Comparison of ENCODE assay signal across 12 mouse cellular contexts in the genomic region with DNA sequence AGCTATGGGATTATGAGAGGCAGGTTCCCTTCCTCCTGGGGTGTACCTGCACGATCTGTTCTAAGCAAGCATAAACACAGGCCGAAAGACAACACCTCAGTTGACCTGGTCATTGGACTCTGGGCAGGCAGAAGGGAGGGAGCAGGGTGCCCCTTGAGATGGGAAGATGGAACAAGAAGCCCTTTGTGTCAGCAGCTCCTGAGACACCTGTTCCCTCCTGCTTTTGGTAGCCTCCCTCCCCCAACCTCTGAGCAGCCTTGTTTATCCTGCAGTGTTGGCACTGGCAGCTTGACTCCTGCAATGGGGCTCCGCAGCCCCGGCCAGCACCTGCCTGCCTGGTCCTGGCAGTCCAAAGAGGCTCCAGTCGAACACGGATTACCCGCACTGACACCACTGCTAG. TPM values are rescaled to one million over a fixed set of nuclear protein-coding genes. Genes with fewer than 3 reads are reported as not detected.
DNase-seq lines count a peak whose midpoint lies in the region; ATAC-seq and TF ChIP-seq lines count a peak whose summit lies in the region.
"Had no signal": no experiment of that assay in that cellular context is flagged by ENCODE, and none has a peak within 500 bp of the region (broad histone marks: within the 10 kb centered on the region; RNA-seq: fewer than 3 reads in every experiment).

No protein-coding gene starts in this region.

- no peaks in the 10 kb centered on the region for H3K9me3 ChIP-seq in lung, postnatal 0 days (ENCODE audit: low read length)
- no peaks in the 10 kb centered on the region for H3K9me3 ChIP-seq in kidney, embryonic 15.5 days (replicated peaks)
- H3K9me3 ChIP-seq in stomach, embryonic 15.5 days: no peaks in the 10 kb centered on the region

- ATAC-seq in lung, postnatal 0 days: no peak
- ATAC-seq in kidney, embryonic 15.5 days (replicated peaks; ENCODE audit: low FRiP score): no peak
- ATAC-seq in stomach, embryonic 15.5 days (ENCODE audit: insufficient read depth, low FRiP score, low read depth): no peak

- no peak overlapping the region for H3K4me3 ChIP-seq in lung, postnatal 0 days (ENCODE audit: low read depth, low read length)
- no peak overlapping the region for H3K4me3 ChIP-seq in kidney, embryonic 15.5 days (replicated peaks)
- H3K4me3 ChIP-seq in stomach, embryonic 15.5 days (replicated peaks): no peak overlapping the region

- H3K36me3 ChIP-seq in lung, postnatal 0 days (ENCODE audit: insufficient read depth, low read length): no peaks in the 10 kb centered on the region
- H3K36me3 ChIP-seq in kidney, embryonic 15.5 days: 0 out of 2 replicates have a peak, but pooled peaks cover 4% of the 10 kb centered on the region
- H3K36me3 ChIP-seq in stomach, embryonic 15.5 days: no peaks in the 10 kb centered on the region

- H3K4me1 ChIP-seq in lung, postnatal 0 days (ENCODE audit: insufficient read depth, low read depth, low read length): peaks cover 64% of the 10 kb centered on the region
- peaks cover 94% of the 10 kb centered on the region for H3K4me1 ChIP-seq in kidney, embryonic 15.5 days
- H3K4me1 ChIP-seq in stomach, embryonic 15.5 days: peaks cover 56% of the 10 kb centered on the region

- H3K4me2 ChIP-seq in lung, postnatal 0 days (replicated peaks; ENCODE audit: low read depth, low read length): peak overlapping the region; percentile 18; the same call in 1 of the 2 replicates
- 0 out of 2 replicates have a peak overlapping the region, but pooled peaks have one; percentile 8 for H3K4me2 ChIP-seq in kidney, embryonic 15.5 days
- H3K4me2 ChIP-seq in stomach, embryonic 15.5 days: peak overlapping the region; percentile 16; the same call in 1 of the 2 replicates

- TF ChIP-seq CTCF in lung, postnatal 0 days (IDR thresholded peaks at IDR 0.05): no peak

- peak; percentile 48 to 50 for DNase-seq in cerebellum, postnatal 14 days
- DNase-seq in cerebellum, adult 11-12 months: no peak
- DNase-seq in lung, postnatal 0 days (ENCODE audit: low spot score): no peak
- DNase-seq in lung, postnatal 10 days: no peak
- no peak for DNase-seq in layer of hippocampus, adult 9-11 months
- no peak for DNase-seq in layer of hippocampus, adult 18-20 months (ENCODE audit: low spot score in 2 of 2)
- DNase-seq: cerebellum, adult 8-10 months; gastrocnemius, postnatal 10 days; right cerebral cortex, adult 18-20 months had no signal

- WGBS in lung, postnatal 0 days: 50% methylated on average over 7 of the region's 7 CpGs
- 49% methylated on average over 7 of the region's 7 CpGs for WGBS in kidney, embryonic 15.5 days
- whole genome bisulfite sequencing in stomach, embryonic 15.5 days: 45% methylated on average over 7 of the region's 7 CpGs

- H3K9ac ChIP-seq in lung, postnatal 0 days (replicated peaks; ENCODE audit: low read depth): no peak overlapping the region
- no peak overlapping the region for H3K9ac ChIP-seq in kidney, embryonic 15.5 days
- H3K9ac ChIP-seq in stomach, embryonic 15.5 days: peak overlapping the region; percentile 6; the same call in 1 of the 2 replicates
- H3K9ac ChIP-seq: liver, embryonic 14.5 days had no signal

- H3K27me3 ChIP-seq in lung, postnatal 0 days (replicated peaks; ENCODE audit: insufficient read depth, low read length): no peaks in the 10 kb centered on the region
- no peaks in the 10 kb centered on the region for H3K27me3 ChIP-seq in kidney, embryonic 15.5 days
- no peaks in the 10 kb centered on the region for H3K27me3 ChIP-seq in stomach, embryonic 15.5 days (replicated peaks)

- no peak overlapping the region for H3K27ac ChIP-seq in lung, postnatal 0 days (ENCODE audit: low read length)
- peak overlapping the region; percentile 75 for H3K27ac ChIP-seq in kidney, embryonic 15.5 days
- peak overlapping the region; percentile 51; the same call in 1 of the 2 replicates for H3K27ac ChIP-seq in stomach, embryonic 15.5 days
- H3K27ac ChIP-seq: liver, embryonic 14.5 days had no signal

- TF ChIP-seq EP300 in lung, postnatal 0 days (IDR thresholded peaks at IDR 0.05): no peak

RNA-seq across cellular contexts. Expression of a gene that starts 9.1 kb away (rescaled TPM):
- 13.8 and 14.8 TPM in 2 replicates for polyA plus RNA-seq in lung, postnatal 0 days (2015; fragmentation: Nextera tagmentation; extraction: Ambion mirVana)
- 15.0 and 16.2 TPM in 2 replicates for polyA plus RNA-seq in kidney, embryonic 15.5 days (2015; fragmentation: Nextera tagmentation; extraction: Ambion mirVana)
- polyA plus RNA-seq in stomach, embryonic 15.5 days (2015; fragmentation: Nextera tagmentation; extraction: Ambion mirVana): 6.8 and 7.9 TPM in 2 replicates
- 1 to 10 TPM; 7.4 to 7.9 TPM for total RNA-seq in layer of hippocampus, adult 18-20 months (2021)

RNA-seq across cellular contexts. Expression of a gene that starts 51.7 kb away (rescaled TPM):
- polyA plus RNA-seq in lung, postnatal 0 days (2015; fragmentation: Nextera tagmentation; extraction: Ambion mirVana): 0.77 and 0.81 TPM in 2 replicates
- polyA plus RNA-seq in kidney, embryonic 15.5 days (2015; fragmentation: Nextera tagmentation; extraction: Ambion mirVana): 3.3 and 4.0 TPM in 2 replicates
- polyA plus RNA-seq in stomach, embryonic 15.5 days (2015; fragmentation: Nextera tagmentation; extraction: Ambion mirVana): 4.0 and 6.4 TPM in 2 replicates
- total RNA-seq in layer of hippocampus, adult 18-20 months (2021): 1 to 10 TPM; 1.0 to 2.1 TPM

Comparison
In these comparisons a context has a peak if more than half of its experiments do, and no peak if none do; other contexts are left out.
1. DNase-seq: peak in cerebellum, postnatal 14 days (2 of 2); none in cerebellum, adult 11-12 months (single experiment), lung, postnatal 0 days (single experiment), lung, postnatal 10 days (single experiment), layer of hippocampus, adult 9-11 months (single experiment) and layer of hippocampus, adult 18-20 months (0 of 2).
2. Peak in every context shown above with its lines, with median percentiles within 50 percentile points of each other: H3K4me2 ChIP-seq.